Mouse (Mus musculus): ENCODE data around the gene Rrp1b. TPM values are rescaled to one million over a fixed set of nuclear protein-coding genes. Genes with fewer than 3 reads are reported as not detected.
A peak's percentile ranks its signal among the peaks of the same experiment; 100 is the strongest.

Gene Rrp1b
- polyA plus RNA-seq (2015; fragmentation: Nextera tagmentation; extraction: Ambion mirVana): 56.5 and 62.3 TPM in 2 replicates

DNA sequence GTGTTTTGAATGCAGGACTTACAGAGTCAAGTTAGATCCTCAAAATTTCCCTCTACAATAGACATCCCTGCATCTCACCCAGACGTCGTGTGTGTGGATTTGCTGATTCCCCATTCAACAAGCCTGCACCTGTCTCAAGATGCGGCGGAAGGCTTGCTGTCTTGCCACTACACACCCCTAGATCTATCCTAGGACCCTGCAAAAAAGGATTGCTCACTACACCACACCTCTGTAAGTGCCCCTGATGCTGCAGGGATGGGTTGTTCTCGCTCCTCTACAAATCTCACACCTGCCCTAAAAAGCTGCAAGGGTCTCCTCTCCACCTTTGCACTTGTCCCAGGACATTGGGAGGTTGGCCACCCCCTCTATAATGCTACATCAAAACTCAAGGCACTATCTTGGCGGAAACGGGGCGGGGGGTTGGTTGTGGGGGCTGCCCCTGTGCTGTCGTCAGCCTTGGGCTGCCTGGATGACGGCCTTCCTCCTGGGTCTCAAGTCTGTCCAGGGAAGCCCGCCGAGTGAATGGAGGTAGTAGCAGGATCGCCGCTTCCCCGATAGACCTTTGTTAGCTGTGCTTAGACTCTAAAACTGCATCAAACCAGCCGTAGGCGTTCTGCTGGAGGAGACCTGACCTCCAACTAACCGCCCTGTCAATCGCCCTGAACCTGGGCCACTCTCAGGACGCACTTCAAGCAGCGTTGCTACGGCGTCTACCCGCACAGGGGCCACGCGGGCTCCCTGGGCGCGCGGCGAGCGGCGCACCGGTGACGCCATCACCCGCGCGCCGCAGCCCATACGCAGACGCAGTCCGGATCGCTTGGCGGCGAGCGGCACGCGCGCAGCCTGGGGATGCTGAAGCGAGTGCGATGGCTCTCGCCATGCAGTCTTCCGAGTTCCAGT lies at the start of gene Rrp1b, which contains the start of gene Hsf2bp:
Gene Rrp1b (plus strand): TSS at position 492 of the 900 bp plus-strand sequence.
Gene Hsf2bp (minus strand): TSS at position 741 of the 900 bp plus-strand sequence.
- Histone ChIP-seq H3K4me2 (peak within 1 kb of the TSS; percentile 94), H3K9me3 (no peaks in the 10 kb centered on the region), H3K4me3 (peak within 1 kb of the TSS; percentile 94), H3K4me1 (peaks cover 22% of the 10 kb centered on the region), H3K27ac (peak within 1 kb of the TSS; percentile 89), H3K9ac (peak within 1 kb of the TSS; percentile 81), H3K27me3 (no peaks in the 10 kb centered on the region), H3K36me3 (0 out of 2 replicates have a peak, but pooled peaks cover 3% of the 10 kb centered on the region)
- WGBS: 4% methylated on average over 52 of the region's 52 CpGs
- peak; percentile 90 for ATAC-seq (ENCODE audit: insufficient number of reproducible peaks, low FRiP score, low TSS enrichment, low read depth)

DNA sequence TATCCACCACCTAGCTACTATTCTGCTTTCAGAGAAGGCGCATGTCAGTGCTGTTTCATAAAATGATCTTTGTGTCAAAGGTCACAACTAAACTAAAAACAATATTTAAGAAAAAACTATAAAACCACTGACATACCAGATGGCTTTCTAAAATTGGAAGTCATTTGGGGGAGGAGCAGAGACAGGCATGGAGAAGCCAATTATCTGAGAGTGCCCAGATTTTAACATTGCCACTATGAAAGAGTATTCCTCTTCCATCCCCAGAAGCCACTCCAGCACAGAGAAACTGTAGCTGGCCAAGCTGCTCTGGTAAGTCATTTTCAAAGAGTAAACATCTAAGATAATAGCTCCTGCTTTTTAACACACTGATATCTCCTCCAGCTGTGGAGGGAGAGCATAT lies 49.0 kb upstream of the Rrp1b start:
- no peaks in the 10 kb centered on the region for H3K9me3 ChIP-seq
- no peaks in the 10 kb centered on the region for H3K36me3 ChIP-seq
- H3K4me1 ChIP-seq: peaks cover 8% of the 10 kb centered on the region; the same call in 1 of the 2 replicates
- no peak overlapping the region for H3K27ac ChIP-seq
- H3K9ac ChIP-seq: no peak overlapping the region
- H3K4me3 ChIP-seq: no peak overlapping the region
- WGBS: 81% methylated on average over 1 of the region's 1 CpGs
- no peak for ATAC-seq (ENCODE audit: insufficient number of reproducible peaks, low FRiP score, low TSS enrichment, low read depth)
- no peak overlapping the region for H3K4me2 ChIP-seq
- no peaks in the 10 kb centered on the region for H3K27me3 ChIP-seq

DNA sequence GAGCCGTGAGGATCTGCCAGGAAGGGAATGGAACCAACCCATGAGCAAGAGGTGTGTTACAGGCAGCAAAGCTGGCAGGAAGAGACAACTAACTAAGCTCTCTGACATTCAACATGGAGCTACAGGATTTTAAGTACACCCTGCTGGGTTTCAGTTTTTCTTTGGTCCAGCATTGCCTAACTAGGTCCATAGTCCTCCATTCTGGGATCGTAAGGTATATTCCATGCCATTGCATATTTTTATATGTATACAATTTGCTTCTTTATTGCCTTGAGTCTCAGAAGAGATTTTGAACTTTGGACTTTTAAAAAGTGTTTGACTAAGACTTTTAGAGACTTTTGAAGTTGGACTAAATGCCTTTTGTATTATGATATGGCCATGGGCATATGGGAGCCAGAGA lies 46.9 kb upstream of the Rrp1b start:
- H3K4me1 ChIP-seq: no peaks in the 10 kb centered on the region
- H3K27me3 ChIP-seq: no peaks in the 10 kb centered on the region
- H3K9me3 ChIP-seq: no peaks in the 10 kb centered on the region
- no peak overlapping the region for H3K4me3 ChIP-seq
- H3K27ac ChIP-seq: no peak overlapping the region
- H3K36me3 ChIP-seq: no peaks in the 10 kb centered on the region
- no peak overlapping the region for H3K9ac ChIP-seq
- H3K4me2 ChIP-seq: no peak overlapping the region
- no peak for ATAC-seq (ENCODE audit: insufficient number of reproducible peaks, low FRiP score, low TSS enrichment, low read depth)
- WGBS: 67% methylated on average over 2 of the region's 2 CpGs

DNA sequence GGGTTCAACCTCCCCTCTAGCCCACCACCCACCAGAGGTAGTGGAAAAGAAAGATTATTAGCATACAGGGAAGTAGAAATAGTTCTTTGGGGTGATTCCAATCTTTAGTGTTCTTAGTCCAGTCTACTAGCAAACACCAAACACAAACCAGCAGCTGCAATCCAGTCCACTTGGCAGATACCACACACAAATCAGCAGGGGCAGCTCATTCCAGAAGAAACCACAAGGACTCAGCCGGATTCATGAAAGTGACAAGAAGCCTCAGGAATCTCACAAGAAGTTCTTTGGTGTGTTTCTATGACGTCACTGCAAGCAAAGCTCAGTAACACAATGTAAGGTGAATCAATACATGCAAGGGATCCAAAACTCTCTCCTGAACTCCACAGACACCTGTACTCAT lies 43.9 kb upstream of the Rrp1b start:
- no peaks in the 10 kb centered on the region for H3K4me1 ChIP-seq
- H3K9ac ChIP-seq: no peak overlapping the region
- no peaks in the 10 kb centered on the region for H3K36me3 ChIP-seq
- no peak overlapping the region for H3K27ac ChIP-seq
- 75% methylated on average over 2 of the region's 2 CpGs for WGBS
- ATAC-seq (ENCODE audit: insufficient number of reproducible peaks, low FRiP score, low TSS enrichment, low read depth): no peak
- no peak overlapping the region for H3K4me3 ChIP-seq
- H3K4me2 ChIP-seq: no peak overlapping the region
- no peaks in the 10 kb centered on the region for H3K9me3 ChIP-seq
- H3K27me3 ChIP-seq: no peaks in the 10 kb centered on the region

DNA sequence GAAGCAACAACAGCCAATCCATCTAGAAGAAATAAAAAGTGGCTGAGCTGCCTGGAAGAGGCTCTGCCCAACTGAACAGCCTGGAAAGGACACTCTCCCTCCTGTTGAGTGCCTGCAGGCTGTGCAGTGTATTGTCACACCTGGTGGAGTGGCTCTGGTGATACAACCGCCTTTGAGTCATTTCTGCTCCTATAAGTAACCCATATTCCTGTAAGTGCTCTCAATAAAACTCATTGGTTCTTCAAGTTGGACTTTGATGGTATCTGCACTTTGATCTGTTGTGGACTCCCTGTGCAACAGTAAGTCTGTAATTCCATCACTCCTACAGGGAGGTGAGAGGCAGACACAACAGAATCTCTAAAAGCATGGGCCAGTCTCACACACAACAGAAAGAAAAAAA lies 42.5 kb upstream of the Rrp1b start:
- H3K4me3 ChIP-seq: no peak overlapping the region
- no peak overlapping the region for H3K4me2 ChIP-seq
- H3K36me3 ChIP-seq: no peaks in the 10 kb centered on the region
- 53% methylated on average over 1 of the region's 1 CpGs for WGBS
- no peaks in the 10 kb centered on the region for H3K4me1 ChIP-seq
- ATAC-seq (ENCODE audit: insufficient number of reproducible peaks, low FRiP score, low TSS enrichment, low read depth): no peak
- H3K27me3 ChIP-seq: no peaks in the 10 kb centered on the region
- no peak overlapping the region for H3K27ac ChIP-seq
- H3K9me3 ChIP-seq: no peaks in the 10 kb centered on the region
- no peak overlapping the region for H3K9ac ChIP-seq

DNA sequence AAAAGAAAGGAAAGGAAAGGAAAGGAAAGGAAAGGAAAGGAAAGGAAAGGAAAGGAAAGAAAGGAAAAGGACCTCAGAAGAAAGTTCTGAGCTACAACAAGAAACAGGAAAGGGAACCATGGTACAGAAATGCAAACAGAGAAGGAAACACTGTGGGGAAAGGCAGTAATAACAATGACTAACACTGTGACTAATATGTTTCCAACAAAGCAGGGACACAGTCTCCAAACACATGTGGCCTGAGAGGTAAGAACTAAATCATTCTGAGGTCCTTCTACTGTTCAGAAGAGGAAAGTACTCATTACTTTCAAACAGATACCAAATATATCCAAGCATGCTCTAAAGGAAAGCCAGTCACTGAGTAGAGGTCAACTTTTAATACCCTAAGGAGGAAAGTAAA lies 41.8 kb upstream of the Rrp1b start:
- no peak overlapping the region for H3K4me2 ChIP-seq
- H3K4me1 ChIP-seq: no peaks in the 10 kb centered on the region
- no peak for ATAC-seq (ENCODE audit: insufficient number of reproducible peaks, low FRiP score, low TSS enrichment, low read depth)
- no peak overlapping the region for H3K9ac ChIP-seq
- no peaks in the 10 kb centered on the region for H3K27me3 ChIP-seq
- H3K9me3 ChIP-seq: no peaks in the 10 kb centered on the region
- H3K4me3 ChIP-seq: no peak overlapping the region
- H3K27ac ChIP-seq: no peak overlapping the region
- no peaks in the 10 kb centered on the region for H3K36me3 ChIP-seq

DNA sequence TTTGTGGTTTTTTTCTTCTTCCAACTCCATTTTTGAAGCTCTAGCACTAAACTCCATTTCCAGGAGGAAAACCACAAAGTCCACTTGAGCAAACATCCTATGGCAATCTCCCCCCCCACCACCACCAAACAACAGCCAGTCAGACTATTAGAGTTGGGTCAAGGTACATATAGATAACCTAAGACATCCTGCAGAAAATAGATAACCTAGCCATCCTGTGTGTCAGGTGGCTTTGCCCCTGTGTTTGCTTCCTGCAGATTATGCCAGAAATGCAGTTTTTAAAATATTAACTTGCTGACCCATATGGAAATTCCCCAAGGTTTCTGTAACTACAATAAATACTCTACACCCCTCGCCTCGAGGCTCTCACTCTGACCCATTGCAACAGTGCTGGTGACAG lies 40.1 kb upstream of the Rrp1b start:
- ATAC-seq (ENCODE audit: insufficient number of reproducible peaks, low FRiP score, low TSS enrichment, low read depth): no peak
- 68% methylated on average over 2 of the region's 2 CpGs for WGBS
- Histone ChIP-seq H3K4me2 (no peak overlapping the region), H3K9ac (no peak overlapping the region), H3K9me3 (no peaks in the 10 kb centered on the region), H3K27me3 (no peaks in the 10 kb centered on the region), H3K27ac (no peak overlapping the region), H3K36me3 (no peaks in the 10 kb centered on the region), H3K4me3 (no peak overlapping the region), H3K4me1 (no peaks in the 10 kb centered on the region)

DNA sequence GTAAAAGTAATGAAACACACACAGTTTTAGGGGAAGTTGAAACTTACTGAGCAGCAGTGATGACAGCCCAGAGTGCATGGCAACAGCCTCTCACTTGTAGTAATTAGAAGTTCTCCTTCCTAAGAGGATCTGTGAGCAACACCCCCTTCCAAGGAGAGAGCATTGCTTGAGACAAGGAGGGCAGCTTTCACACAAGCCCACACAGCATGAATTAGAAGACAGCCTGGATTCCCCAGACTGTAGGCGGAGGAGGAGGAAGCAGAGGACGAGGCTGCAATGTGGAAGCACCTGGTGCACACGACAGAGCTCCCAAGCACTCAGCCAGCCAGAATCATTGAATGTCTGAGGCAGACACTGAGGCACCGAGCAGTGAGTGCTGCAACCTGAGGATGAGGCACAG lies 39.6 kb upstream of the Rrp1b start:
- Histone ChIP-seq H3K4me1 (no peaks in the 10 kb centered on the region), H3K36me3 (no peaks in the 10 kb centered on the region), H3K9me3 (no peaks in the 10 kb centered on the region), H3K9ac (no peak overlapping the region), H3K4me3 (no peak overlapping the region), H3K27ac (no peak overlapping the region), H3K4me2 (no peak overlapping the region), H3K27me3 (no peaks in the 10 kb centered on the region)
- ATAC-seq (ENCODE audit: insufficient number of reproducible peaks, low FRiP score, low TSS enrichment, low read depth): no peak
- WGBS: 72% methylated on average over 4 of the region's 4 CpGs

DNA sequence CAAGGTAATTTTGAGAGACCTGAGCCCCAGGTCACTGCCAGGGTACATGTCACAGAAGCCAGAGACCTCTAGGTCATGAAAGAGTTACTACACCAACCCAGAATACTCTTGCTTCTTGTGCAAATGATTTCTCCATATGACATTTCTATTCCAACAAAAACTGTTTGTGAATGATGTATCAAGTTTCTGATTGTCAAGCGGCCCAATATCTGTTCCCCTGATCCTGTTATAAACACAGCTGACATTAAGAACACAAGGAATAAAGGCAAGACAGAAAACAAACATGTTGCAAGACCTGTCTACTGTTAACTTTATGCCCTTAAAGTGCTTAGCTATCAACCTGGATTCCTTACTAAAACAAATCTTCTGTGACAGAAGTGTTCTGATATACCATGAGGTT lies 37.5 kb upstream of the Rrp1b start:
- no peaks in the 10 kb centered on the region for H3K36me3 ChIP-seq
- no peak for ATAC-seq (ENCODE audit: insufficient number of reproducible peaks, low FRiP score, low TSS enrichment, low read depth)
- H3K4me3 ChIP-seq: no peak overlapping the region
- no peaks in the 10 kb centered on the region for H3K4me1 ChIP-seq
- no peaks in the 10 kb centered on the region for H3K9me3 ChIP-seq
- H3K9ac ChIP-seq: no peak overlapping the region
- H3K27ac ChIP-seq: no peak overlapping the region
- no peak overlapping the region for H3K4me2 ChIP-seq
- no peaks in the 10 kb centered on the region for H3K27me3 ChIP-seq
- 65% methylated on average over 1 of the region's 1 CpGs for WGBS

DNA sequence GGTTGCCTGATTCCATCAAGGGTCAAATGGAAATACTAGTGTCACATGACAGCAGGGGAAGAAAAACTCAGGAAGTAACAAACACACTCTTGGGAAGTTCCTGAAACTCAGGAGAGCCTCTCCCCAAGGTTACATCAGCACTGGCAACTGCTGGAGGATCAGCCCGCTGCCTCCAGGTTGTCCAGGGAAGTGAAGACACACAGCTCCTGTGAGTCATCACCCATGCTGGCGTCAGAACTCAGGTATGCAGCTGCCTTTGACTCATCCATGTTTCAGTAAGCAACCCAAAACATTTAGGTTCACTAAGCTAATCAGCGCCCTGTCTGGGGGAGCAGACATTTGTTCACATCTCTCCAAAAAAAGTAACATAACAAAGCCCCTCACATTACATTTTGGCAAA lies 32.6 kb upstream of the Rrp1b start:
- no peak for ATAC-seq (ENCODE audit: insufficient number of reproducible peaks, low FRiP score, low TSS enrichment, low read depth)
- no peaks in the 10 kb centered on the region for H3K9me3 ChIP-seq
- H3K4me1 ChIP-seq: no peaks in the 10 kb centered on the region
- no peaks in the 10 kb centered on the region for H3K27me3 ChIP-seq
- no peaks in the 10 kb centered on the region for H3K36me3 ChIP-seq
- H3K27ac ChIP-seq: no peak overlapping the region
- H3K4me3 ChIP-seq: no peak overlapping the region
- H3K9ac ChIP-seq: no peak overlapping the region
- WGBS: 79% methylated on average over 3 of the region's 3 CpGs
- H3K4me2 ChIP-seq: no peak overlapping the region

DNA sequence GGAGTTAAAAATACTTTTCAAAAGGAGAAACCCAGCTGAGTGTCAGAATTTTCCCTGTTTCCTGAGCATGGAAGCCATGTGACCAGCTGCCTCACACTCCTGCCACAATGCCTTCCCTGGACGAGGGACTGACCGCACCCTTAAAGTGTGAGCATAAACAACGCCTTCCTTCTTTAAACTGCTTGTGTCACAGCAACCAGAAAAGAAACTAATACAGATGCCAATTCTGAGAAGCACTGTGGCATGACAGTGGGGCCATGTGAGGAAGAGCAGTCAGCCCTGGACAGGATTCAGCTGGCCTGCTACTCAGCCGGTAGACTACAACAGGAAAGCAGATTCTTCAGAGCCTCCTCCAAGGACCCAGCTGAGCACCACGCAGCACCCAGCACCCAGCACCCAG lies 29.1 kb upstream of the Rrp1b start:
- H3K27ac ChIP-seq: no peak overlapping the region
- H3K9ac ChIP-seq: no peak overlapping the region
- H3K4me1 ChIP-seq: 0 out of 2 replicates have a peak, but pooled peaks cover 2% of the 10 kb centered on the region
- 74% methylated on average over 5 of the region's 5 CpGs for WGBS
- H3K36me3 ChIP-seq: no peaks in the 10 kb centered on the region
- no peaks in the 10 kb centered on the region for H3K27me3 ChIP-seq
- no peaks in the 10 kb centered on the region for H3K9me3 ChIP-seq
- ATAC-seq (ENCODE audit: insufficient number of reproducible peaks, low FRiP score, low TSS enrichment, low read depth): no peak
- H3K4me2 ChIP-seq: no peak overlapping the region
- no peak overlapping the region for H3K4me3 ChIP-seq

DNA sequence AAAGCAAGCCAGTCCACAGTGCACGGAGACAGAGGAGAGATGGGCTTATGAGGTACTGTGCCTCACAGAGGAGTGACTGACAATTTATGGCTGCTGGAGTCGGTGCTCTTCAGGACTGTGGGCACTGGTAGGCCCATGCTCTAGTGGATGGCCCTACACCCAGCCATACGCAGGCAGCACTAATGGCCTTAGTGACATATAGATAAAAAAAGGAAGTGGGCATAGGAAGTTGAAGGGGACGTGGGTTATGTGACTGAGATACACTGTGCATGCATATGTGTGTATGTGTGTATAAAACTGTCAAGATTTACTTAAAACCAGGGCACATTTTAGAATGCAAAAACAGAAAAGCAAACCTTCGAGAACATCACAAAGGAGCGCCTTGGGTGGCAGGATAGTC lies 24.2 kb upstream of the Rrp1b start:
- H3K9ac ChIP-seq: no peak overlapping the region
- H3K4me3 ChIP-seq: no peak overlapping the region
- 0 out of 2 replicates have a peak, but pooled peaks cover 5% of the 10 kb centered on the region for H3K4me1 ChIP-seq
- 78% methylated on average over 6 of the region's 6 CpGs for WGBS
- H3K27me3 ChIP-seq: no peaks in the 10 kb centered on the region
- H3K4me2 ChIP-seq: no peak overlapping the region
- no peak overlapping the region for H3K27ac ChIP-seq
- H3K36me3 ChIP-seq: no peaks in the 10 kb centered on the region
- H3K9me3 ChIP-seq: no peaks in the 10 kb centered on the region
- no peak; the same call in 1 of the 2 replicates for ATAC-seq (ENCODE audit: insufficient number of reproducible peaks, low FRiP score, low TSS enrichment, low read depth)

Data from limb, embryonic 15.5 days (tissue).